In genomic region chr10:117013689-117014390, GRCm38 (mm10) we compare ENCODE assay signal across 8 mouse cellular contexts. TPM values are rescaled to one million over a fixed set of nuclear protein-coding genes. Genes with fewer than 3 reads are reported as not detected.
A peak's percentile ranks its signal among the peaks of the same experiment; 100 is the strongest.
DNase-seq lines count a peak whose midpoint lies in the region; ATAC-seq and TF ChIP-seq lines count a peak whose summit lies in the region.

No protein-coding gene starts in this region.

- no peak overlapping the region for H3K9ac ChIP-seq in forebrain, embryonic 14.5 days (ENCODE audit: low read length)

- 0 out of 2 replicates have a peak, but pooled peaks have one; percentile 10 for TF ChIP-seq CTCF in lung, adult 2 months (IDR thresholded peaks at IDR 0.05; ENCODE audit: insufficient read depth, low read length)

- H3K79me2 ChIP-seq in myocyte (ENCODE audit: control insufficient read depth, insufficient read depth) = no peaks in the 10 kb centered on the region

- no peak overlapping the region for H3K4me3 ChIP-seq in lung, adult 2 months (replicated peaks; ENCODE audit: extremely low read depth, low read depth, low read length)
- no peak overlapping the region for H3K4me3 ChIP-seq in forebrain, embryonic 14.5 days (ENCODE audit: low read depth, low read length)
- no peak overlapping the region for H3K4me3 ChIP-seq in myocyte

- 6% methylated on average over 12 of the region's 12 CpGs for WGBS in lung, adult 2 months
- WGBS in forebrain, embryonic 14.5 days = 51% methylated on average over 12 of the region's 12 CpGs

- no peaks in the 10 kb centered on the region for H3K9me3 ChIP-seq in forebrain, embryonic 14.5 days (replicated peaks; ENCODE audit: control insufficient read depth, low read length)

- H3K4me1 ChIP-seq in lung, adult 2 months (ENCODE audit: control insufficient read depth, insufficient read depth, low read length) = 0 out of 2 replicates have a peak, but pooled peaks cover 4% of the 10 kb centered on the region
- H3K4me1 ChIP-seq in forebrain, embryonic 14.5 days (ENCODE audit: control insufficient read depth, insufficient read depth, low read length) = no peaks in the 10 kb centered on the region

- no peak for TF ChIP-seq POLR2A in lung, adult 2 months (IDR thresholded peaks at IDR 0.05; ENCODE audit: borderline replicate concordance, extremely low read depth, low read depth, low read length)
- TF ChIP-seq POLR2A in myocyte (IDR thresholded peaks at IDR 0.05; ENCODE audit: insufficient read length, low read depth) = peak; percentile 84

- H3K4me2 ChIP-seq in forebrain, embryonic 14.5 days (ENCODE audit: low read length) = no peak overlapping the region
- H3K4me2 ChIP-seq in myocyte (ENCODE audit: low read depth) = peak overlapping the region; percentile 82

- no peak overlapping the region for H3K27ac ChIP-seq in forebrain, embryonic 14.5 days (ENCODE audit: low read depth, low read length)

- ATAC-seq in forebrain, embryonic 14.5 days = peak; percentile 46; the same call in 1 of the 2 replicates

- no peaks in the 10 kb centered on the region for H3K27me3 ChIP-seq in forebrain, embryonic 14.5 days (replicated peaks; ENCODE audit: control insufficient read depth, insufficient read depth, low read length)
- H3K27me3 ChIP-seq in myocyte (ENCODE audit: control insufficient read depth, insufficient read depth, insufficient read length) = no peaks in the 10 kb centered on the region

- H3ac ChIP-seq in myocyte (ENCODE audit: control insufficient read depth, insufficient read length) = no peak overlapping the region

- H3K36me3 ChIP-seq in forebrain, embryonic 14.5 days (ENCODE audit: control insufficient read depth, insufficient read depth, low read length) = no peaks in the 10 kb centered on the region
- H3K36me3 ChIP-seq in myocyte (ENCODE audit: control insufficient read depth, insufficient read depth) = no peaks in the 10 kb centered on the region

- DNase-seq in lung, adult 2 months = no peak
- DNase-seq in lung, postnatal 14 days = no peak
- DNase-seq in forebrain, embryonic 14.5 days (ENCODE audit: low spot score) = peak; percentile 45
- peak; percentile 32 to 51 for DNase-seq in layer of hippocampus, adult 8-10 months (ENCODE audit: low spot score in 2 of 2)
- no peak for DNase-seq in cerebellum, postnatal 4 days (ENCODE audit: low spot score in 2 of 2)
- DNase-seq in spleen, postnatal 14 days (ENCODE audit: low spot score in 2 of 2) = no peak
- DNase-seq in adrenal gland, postnatal 10 days = no peak

TF ChIP-seq in myocyte, 11 proteins besides CTCF, POLR2A, EP300 and RAD21:
- TF ChIP-seq E2F4 (IDR thresholded peaks at IDR 0.05; ENCODE audit: insufficient read depth) (no peak), CEBPB (IDR thresholded peaks at IDR 0.05; ENCODE audit: insufficient read depth, poor library complexity, severe bottlenecking) (peak; percentile 46; the same call in 1 of the 2 replicates), MAX (IDR thresholded peaks at IDR 0.05; ENCODE audit: low read depth) (no peak), USF1 (IDR thresholded peaks at IDR 0.05; ENCODE audit: low read depth) (peak; percentile 62), TCF12 (IDR thresholded peaks at IDR 0.05; ENCODE audit: insufficient read depth, poor library complexity, severe bottlenecking) (peak; percentile 68), SRF (IDR thresholded peaks at IDR 0.05; ENCODE audit: control insufficient read depth, insufficient read length, low read depth) (no peak), POLR2AphosphoS2 (IDR thresholded peaks at IDR 0.05; ENCODE audit: insufficient read length, low read depth) (peak; percentile 74), MYOD1 (IDR thresholded peaks at IDR 0.05; ENCODE audit: control insufficient read depth in 1 of 3, insufficient read length in 2 of 3, low read depth in 2 of 3) (peak; percentile 38 to 92 (median 92)), REST (IDR thresholded peaks at IDR 0.05; ENCODE audit: insufficient read depth, insufficient read length) (no peak), MYOG (IDR thresholded peaks at IDR 0.05; ENCODE audit: control insufficient read depth in 1 of 3, insufficient read depth in 1 of 3, insufficient read length in 2 of 3, low read depth in 2 of 3) (peak; percentile 84 to 96 (median 93)), TCF3 (IDR thresholded peaks at IDR 0.05; ENCODE audit: insufficient read length, low read depth) (no peak)

RNA-seq across cellular contexts. Expression of gene Best3, which starts 27.7 kb away (rescaled TPM):
- 2.2 and 3.4 TPM in 2 replicates for polyA plus RNA-seq in lung, adult 2 months (2012; rRNA removed)
- polyA plus RNA-seq in forebrain, embryonic 14.5 days (2014; fragmentation: Nextera tagmentation; extraction: Ambion mirVana) = 0.10 TPM in 1 of 2 replicates, not detected in the other
- 1 to 10 TPM; 1.5 to 2.8 (median 2.5) TPM for total RNA-seq in layer of hippocampus, adult 8-10 months (2022)
- polyA plus RNA-seq in myocyte (2012; fragmentation: generic; extraction: Trizol) = 1.4 TPM
- total RNA-seq in adrenal gland, postnatal 10 days (2021) = under 1 TPM; 0.48 to 0.70 TPM

RNA-seq across cellular contexts. Expression of gene Lrrc10, which starts 31.3 kb away (rescaled TPM):
- 1.1 and 2.4 TPM in 2 replicates for polyA plus RNA-seq in lung, adult 2 months (2012; rRNA removed)
- polyA plus RNA-seq in forebrain, embryonic 14.5 days (2014; fragmentation: Nextera tagmentation; extraction: Ambion mirVana) = not detected in 2 replicates
- total RNA-seq in layer of hippocampus, adult 8-10 months (2022) = under 1 TPM in 1 of 4 experiments, not detected in 3; 0.23 TPM
- not detected for polyA plus RNA-seq in myocyte (2012; fragmentation: generic; extraction: Trizol)
- total RNA-seq in adrenal gland, postnatal 10 days (2021) = not detected

RNA-seq across cellular contexts. Expression of gene Gm10271, which starts 41.4 kb away (rescaled TPM):
- polyA plus RNA-seq in lung, adult 2 months (2012; rRNA removed) = not detected in 2 replicates
- not detected in 2 replicates for polyA plus RNA-seq in forebrain, embryonic 14.5 days (2014; fragmentation: Nextera tagmentation; extraction: Ambion mirVana)
- total RNA-seq in layer of hippocampus, adult 8-10 months (2022) = not detected
- not detected for polyA plus RNA-seq in myocyte (2012; fragmentation: generic; extraction: Trizol)
- not detected for total RNA-seq in adrenal gland, postnatal 10 days (2021)

RNA-seq across cellular contexts. Expression of gene Cct2, which starts 49.8 kb away (rescaled TPM):
- polyA plus RNA-seq in lung, adult 2 months (2012; rRNA removed) = 36.0 and 56.1 TPM in 2 replicates
- 315 and 330 TPM in 2 replicates for polyA plus RNA-seq in forebrain, embryonic 14.5 days (2014; fragmentation: Nextera tagmentation; extraction: Ambion mirVana)
- 100 to 1,000 TPM; 161 to 170 (median 162) TPM for total RNA-seq in layer of hippocampus, adult 8-10 months (2022)
- polyA plus RNA-seq in myocyte (2012; fragmentation: generic; extraction: Trizol) = 384 TPM
- total RNA-seq in adrenal gland, postnatal 10 days (2021) = 100 to 1,000 TPM; 211 to 224 TPM

Comparison
In these comparisons a context has a peak if more than half of its experiments do, and no peak if none do; other contexts are left out.
1. DNase-seq: peak in forebrain, embryonic 14.5 days (single experiment) and layer of hippocampus, adult 8-10 months (2 of 2); none in lung, adult 2 months (single experiment), lung, postnatal 14 days (single experiment), cerebellum, postnatal 4 days (0 of 2), spleen, postnatal 14 days (0 of 2) and adrenal gland, postnatal 10 days (single experiment).